Mouse (Mus musculus): ENCODE data around the gene Wnt10a. TPM values are rescaled to one million over a fixed set of nuclear protein-coding genes. Genes with fewer than 3 reads are reported as not detected.

The Wnt10a gene
- polyA plus RNA-seq, 1 experiment, result 0.16 TPM

DNA sequence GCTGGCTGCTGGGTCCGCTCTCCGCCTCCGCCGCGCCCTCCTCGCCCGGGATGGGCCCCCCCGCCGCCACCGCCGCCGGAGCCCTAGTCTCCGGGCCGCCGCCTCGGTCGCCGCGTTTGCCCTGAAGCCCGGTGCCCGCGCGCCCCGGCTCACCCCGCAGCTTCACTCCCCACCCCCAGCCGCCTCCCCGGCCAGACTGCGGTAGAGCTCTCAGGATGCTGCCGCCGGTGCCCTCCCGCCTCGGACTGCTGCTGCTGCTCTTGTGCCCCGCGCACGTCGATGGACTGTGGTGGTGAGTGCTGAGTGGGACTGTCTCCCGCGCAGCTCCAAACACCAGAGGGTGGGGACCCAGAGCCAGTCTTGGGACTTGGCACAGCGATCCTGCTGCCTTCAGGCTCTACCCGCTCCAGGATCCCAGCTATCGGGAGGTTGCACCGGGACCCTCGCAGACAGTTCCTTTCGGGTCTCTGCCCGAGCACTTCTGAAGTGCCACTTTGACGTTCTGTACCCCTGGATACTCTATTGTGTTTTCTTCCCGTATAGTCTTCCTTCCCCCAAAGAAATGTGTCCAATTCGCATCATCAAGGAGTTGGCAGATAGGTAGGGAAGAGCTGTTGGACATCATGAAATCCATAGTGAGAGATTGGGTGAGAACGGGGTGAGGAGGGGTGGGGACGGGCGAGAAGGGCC lies 19.2 kb upstream of the Wnt10a start:
- TF ChIP-seq CTCF (IDR thresholded peaks at IDR 0.05; ENCODE audit: control insufficient read depth, insufficient read depth, insufficient replicate concordance, low read depth, low read length), result no peak
- no peak for TF ChIP-seq POLR2A (IDR thresholded peaks at IDR 0.05; ENCODE audit: control insufficient read depth, low read depth, low read length)
- no peaks in the 10 kb centered on the region for H3K36me3 ChIP-seq (ENCODE audit: control insufficient read depth, insufficient read depth, low read length)
- no peaks in the 10 kb centered on the region; the same call in 1 of the 2 replicates for H3K27me3 ChIP-seq (ENCODE audit: control insufficient read depth, insufficient read depth, low read length)
- peak overlapping the region; percentile 58 for H3K4me3 ChIP-seq (ENCODE audit: control insufficient read depth, low read depth, low read length)
- H3K27ac ChIP-seq (ENCODE audit: control insufficient read depth, insufficient read depth, low read depth, low read length), result peak overlapping the region; percentile 76
- peaks cover 14% of the 10 kb centered on the region for H3K4me1 ChIP-seq (ENCODE audit: control insufficient read depth, insufficient read depth, low read length)

DNA sequence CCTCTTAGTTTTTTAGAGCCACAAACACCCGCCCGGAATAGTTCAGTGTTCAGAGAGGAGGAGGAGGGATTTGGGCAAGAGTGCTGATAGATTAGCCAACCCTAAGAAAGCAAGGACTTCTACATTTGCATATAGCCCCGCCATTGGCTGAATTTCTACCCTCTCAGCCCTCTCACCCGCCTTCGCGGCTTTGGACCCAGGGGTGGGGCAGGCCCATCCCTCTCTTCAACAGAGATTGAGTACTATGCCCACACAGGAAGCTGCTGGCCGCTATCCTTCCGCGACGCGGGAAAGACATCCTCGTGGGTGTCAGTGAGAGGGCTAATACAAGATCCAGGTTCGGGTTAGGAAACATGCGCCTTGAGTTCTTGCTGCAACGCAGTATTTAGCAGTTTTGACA lies 18.2 kb upstream of the Wnt10a start:
- no peaks in the 10 kb centered on the region; the same call in 1 of the 2 replicates for H3K27me3 ChIP-seq (ENCODE audit: control insufficient read depth, insufficient read depth, low read length)
- H3K27ac ChIP-seq (ENCODE audit: control insufficient read depth, insufficient read depth, low read depth, low read length), result peak overlapping the region; percentile 15; the same call in 1 of the 2 replicates
- peaks cover 14% of the 10 kb centered on the region for H3K4me1 ChIP-seq (ENCODE audit: control insufficient read depth, insufficient read depth, low read length)
- H3K4me3 ChIP-seq (ENCODE audit: control insufficient read depth, low read depth, low read length), result peak overlapping the region; percentile 41
- TF ChIP-seq CTCF (IDR thresholded peaks at IDR 0.05; ENCODE audit: control insufficient read depth, insufficient read depth, insufficient replicate concordance, low read depth, low read length) (no peak), POLR2A (IDR thresholded peaks at IDR 0.05; ENCODE audit: control insufficient read depth, low read depth, low read length) (peak; percentile 51; the same call in 1 of the 2 replicates)
- H3K36me3 ChIP-seq (ENCODE audit: control insufficient read depth, insufficient read depth, low read length), result no peaks in the 10 kb centered on the region

DNA sequence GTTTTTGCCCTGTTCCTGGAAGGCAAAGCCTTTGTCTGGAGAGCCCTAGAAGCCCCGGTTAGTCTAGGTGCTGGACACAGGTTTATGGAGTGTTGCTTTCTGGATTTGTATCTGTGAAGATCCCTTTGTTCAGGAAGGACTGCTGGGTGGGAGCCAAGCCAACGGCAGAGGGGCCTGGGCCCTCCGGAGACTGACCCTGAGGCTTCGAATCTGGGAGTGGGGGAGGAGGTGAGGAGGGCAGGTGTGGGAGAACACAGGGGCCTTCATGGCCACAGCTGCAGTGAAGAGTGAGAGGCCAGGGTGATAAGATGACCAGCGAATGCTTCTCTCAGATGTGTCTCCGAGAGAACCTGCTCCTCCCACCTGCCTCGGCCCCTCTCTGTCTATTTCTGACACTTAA lies 17.3 kb upstream of the Wnt10a start:
- H3K36me3 ChIP-seq (ENCODE audit: control insufficient read depth, insufficient read depth, low read length), result no peaks in the 10 kb centered on the region
- no peak overlapping the region for H3K4me3 ChIP-seq (ENCODE audit: control insufficient read depth, low read depth, low read length)
- no peaks in the 10 kb centered on the region; the same call in 1 of the 2 replicates for H3K27me3 ChIP-seq (ENCODE audit: control insufficient read depth, insufficient read depth, low read length)
- H3K4me1 ChIP-seq (ENCODE audit: control insufficient read depth, insufficient read depth, low read length), result peaks cover 14% of the 10 kb centered on the region
- H3K27ac ChIP-seq (ENCODE audit: control insufficient read depth, insufficient read depth, low read depth, low read length), result no peak overlapping the region
- TF ChIP-seq CTCF (IDR thresholded peaks at IDR 0.05; ENCODE audit: control insufficient read depth, insufficient read depth, insufficient replicate concordance, low read depth, low read length) (no peak), POLR2A (IDR thresholded peaks at IDR 0.05; ENCODE audit: control insufficient read depth, low read depth, low read length) (no peak)

DNA sequence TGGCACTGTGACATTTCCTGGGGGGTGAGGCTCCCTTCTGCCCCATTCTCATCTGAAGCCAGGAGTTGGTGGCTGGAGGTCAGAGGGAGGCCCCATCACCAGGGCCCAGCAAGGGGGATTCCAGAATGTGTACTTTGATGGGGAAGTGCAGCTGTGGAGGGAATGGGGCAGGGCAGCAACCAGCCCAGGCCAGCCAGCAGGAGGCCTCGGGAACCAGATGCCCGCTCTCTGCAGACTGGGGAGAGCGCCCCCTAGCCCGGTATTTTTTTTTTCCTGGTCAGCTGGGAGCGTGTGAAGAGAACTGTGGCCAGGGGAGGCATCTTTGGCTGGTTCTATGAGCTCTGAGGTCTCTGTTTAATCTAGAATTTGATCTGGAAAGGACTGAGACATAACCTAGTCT lies 15.5 kb upstream of the Wnt10a start:
- H3K36me3 ChIP-seq (ENCODE audit: control insufficient read depth, insufficient read depth, low read length), result no peaks in the 10 kb centered on the region
- no peaks in the 10 kb centered on the region; the same call in 1 of the 2 replicates for H3K27me3 ChIP-seq (ENCODE audit: control insufficient read depth, insufficient read depth, low read length)
- no peak overlapping the region; the same call in 1 of the 2 replicates for H3K27ac ChIP-seq (ENCODE audit: control insufficient read depth, insufficient read depth, low read depth, low read length)
- TF ChIP-seq POLR2A (IDR thresholded peaks at IDR 0.05; ENCODE audit: control insufficient read depth, low read depth, low read length) (no peak), CTCF (IDR thresholded peaks at IDR 0.05; ENCODE audit: control insufficient read depth, insufficient read depth, insufficient replicate concordance, low read depth, low read length) (0 out of 2 replicates have a peak, but pooled peaks have one; percentile 3)
- H3K4me1 ChIP-seq (ENCODE audit: control insufficient read depth, insufficient read depth, low read length), result peaks cover 14% of the 10 kb centered on the region
- H3K4me3 ChIP-seq (ENCODE audit: control insufficient read depth, low read depth, low read length), result no peak overlapping the region

DNA sequence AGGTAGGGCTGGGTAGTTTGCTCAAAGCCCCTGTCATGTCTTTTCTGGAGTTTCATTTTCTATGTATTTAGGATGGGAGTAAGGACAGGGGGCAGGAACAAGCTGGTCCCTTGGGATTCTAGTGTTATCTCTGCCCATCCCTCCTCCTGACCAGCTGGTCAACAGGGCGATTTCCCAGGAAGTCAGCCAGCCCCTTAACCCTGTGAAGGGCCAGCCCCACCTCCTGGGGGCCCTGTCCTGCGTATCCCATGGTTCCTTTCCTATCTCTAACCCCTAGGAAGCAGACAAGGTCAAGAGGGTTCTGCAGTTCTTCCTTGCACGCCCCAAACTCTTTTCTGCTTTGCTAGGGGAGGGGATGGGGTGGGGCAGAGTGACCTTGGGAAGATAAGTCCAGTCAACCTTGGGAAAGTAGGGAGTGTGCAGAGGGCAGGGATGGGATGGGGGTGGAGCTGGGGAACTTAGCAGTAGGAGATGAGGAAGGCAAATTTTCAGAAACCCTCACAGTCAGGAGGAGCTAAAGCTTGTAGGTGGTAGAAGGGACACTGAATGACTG lies 12.3 kb upstream of the Wnt10a start:
- TF ChIP-seq POLR2A (IDR thresholded peaks at IDR 0.05; ENCODE audit: control insufficient read depth, low read depth, low read length) (no peak), CTCF (IDR thresholded peaks at IDR 0.05; ENCODE audit: control insufficient read depth, insufficient read depth, insufficient replicate concordance, low read depth, low read length) (no peak)
- Histone ChIP-seq H3K4me1 (ENCODE audit: control insufficient read depth, insufficient read depth, low read length) (peaks cover 13% of the 10 kb centered on the region), H3K4me3 (ENCODE audit: control insufficient read depth, low read depth, low read length) (no peak overlapping the region), H3K27ac (ENCODE audit: control insufficient read depth, insufficient read depth, low read depth, low read length) (peak overlapping the region; percentile 58; the same call in 1 of the 2 replicates), H3K27me3 (ENCODE audit: control insufficient read depth, insufficient read depth, low read length) (no peaks in the 10 kb centered on the region), H3K36me3 (ENCODE audit: control insufficient read depth, insufficient read depth, low read length) (no peaks in the 10 kb centered on the region)

DNA sequence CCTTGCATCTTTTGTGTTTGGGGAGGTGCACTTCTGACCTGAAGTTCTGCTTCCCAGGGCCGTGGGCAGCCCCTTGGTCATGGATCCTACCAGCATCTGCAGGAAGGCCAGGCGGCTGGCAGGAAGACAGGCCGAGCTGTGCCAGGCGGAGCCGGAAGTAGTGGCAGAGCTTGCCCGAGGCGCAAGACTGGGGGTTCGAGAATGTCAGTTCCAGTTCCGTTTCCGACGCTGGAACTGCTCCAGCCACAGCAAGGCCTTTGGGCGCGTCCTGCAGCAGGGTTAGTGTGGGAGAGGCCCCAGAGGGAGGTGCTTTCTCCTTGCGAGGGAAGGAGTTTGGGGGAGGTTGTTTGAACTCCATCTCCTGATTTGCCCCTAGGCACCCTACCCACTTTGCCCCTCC lies 9.3 kb upstream of the Wnt10a start:
- Histone ChIP-seq H3K4me3 (ENCODE audit: control insufficient read depth, low read depth, low read length) (no peak overlapping the region), H3K27ac (ENCODE audit: control insufficient read depth, insufficient read depth, low read depth, low read length) (peak overlapping the region; percentile 3; the same call in 1 of the 2 replicates), H3K4me1 (ENCODE audit: control insufficient read depth, insufficient read depth, low read length) (peaks cover 19% of the 10 kb centered on the region), H3K36me3 (ENCODE audit: control insufficient read depth, insufficient read depth, low read length) (no peaks in the 10 kb centered on the region), H3K27me3 (ENCODE audit: control insufficient read depth, insufficient read depth, low read length) (no peaks in the 10 kb centered on the region)
- TF ChIP-seq POLR2A (IDR thresholded peaks at IDR 0.05; ENCODE audit: control insufficient read depth, low read depth, low read length), result no peak
- TF ChIP-seq CTCF (IDR thresholded peaks at IDR 0.05; ENCODE audit: control insufficient read depth, insufficient read depth, insufficient replicate concordance, low read depth, low read length), result no peak

DNA sequence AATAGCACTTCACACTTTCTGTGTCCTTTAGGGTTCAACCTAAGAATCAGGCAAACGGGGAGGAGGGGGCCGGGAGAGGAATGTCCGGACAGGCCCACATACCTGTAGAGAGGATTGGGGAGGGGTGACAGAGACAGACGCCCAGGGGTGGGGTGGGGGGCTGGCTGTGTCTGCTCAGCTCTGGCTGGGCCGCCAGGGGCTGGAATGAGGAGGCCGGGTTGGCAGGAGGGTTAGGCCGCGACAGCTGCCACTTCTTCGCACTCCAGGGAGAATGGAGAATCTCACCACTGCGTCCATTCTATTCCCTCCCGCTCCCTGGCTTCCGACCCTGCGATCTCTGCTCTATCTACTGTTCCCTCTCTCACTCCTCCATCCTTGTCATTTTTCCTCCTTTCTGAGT lies 7.8 kb upstream of the Wnt10a start:
- Histone ChIP-seq H3K4me3 (ENCODE audit: control insufficient read depth, low read depth, low read length) (no peak overlapping the region), H3K27me3 (ENCODE audit: control insufficient read depth, insufficient read depth, low read length) (no peaks in the 10 kb centered on the region), H3K4me1 (ENCODE audit: control insufficient read depth, insufficient read depth, low read length) (peaks cover 21% of the 10 kb centered on the region), H3K36me3 (ENCODE audit: control insufficient read depth, insufficient read depth, low read length) (no peaks in the 10 kb centered on the region), H3K27ac (ENCODE audit: control insufficient read depth, insufficient read depth, low read depth, low read length) (no peak overlapping the region)
- TF ChIP-seq POLR2A (IDR thresholded peaks at IDR 0.05; ENCODE audit: control insufficient read depth, low read depth, low read length) (no peak), CTCF (IDR thresholded peaks at IDR 0.05; ENCODE audit: control insufficient read depth, insufficient read depth, insufficient replicate concordance, low read depth, low read length) (no peak)

Measured in testis, adult 2 months (tissue).